Mouse (Mus musculus) hindbrain, embryonic 14.5 days (tissue): ENCODE measurements around the gene Slc26a10. TPM values are rescaled to one million over a fixed set of nuclear protein-coding genes. Genes with fewer than 3 reads are reported as not detected.

Experiments used
- ATAC-seq: fragments of 200-750 bp; cut with Nextera tagmentation; 2 replicates; pipeline ENCODE4 v1.8.0; 2017; ENCODE audit warnings: moderate number of reproducible peaks, mild to moderate bottlenecking, moderate TSS enrichment, moderate library complexity; ENCODE audit not compliant: low FRiP score
- DNase-seq: peaks from one replicate; pipeline ENCODE4 v3.0.0-alpha.2; 2015; ENCODE audit warnings: low spot score
- H3K27ac ChIP-seq: fragments of 300-500 bp; sonication (generic); 2 replicates; pipeline ENCODE4 v1.5.1; 2014; ENCODE audit warnings: mild to moderate bottlenecking, moderate library complexity
- H3K27me3 ChIP-seq: fragments of 300-500 bp; sonication (generic); 2 replicates; pipeline ENCODE4 v1.6.1; 2014; ENCODE audit warnings: mild to moderate bottlenecking, low read length, mixed read lengths; ENCODE audit not compliant: control insufficient read depth, insufficient read depth
- H3K36me3 ChIP-seq: fragments of 300-500 bp; sonication (generic); replicated peaks from 2 replicates; pipeline ENCODE4 v1.6.1; 2014; ENCODE audit not compliant: control insufficient read depth, insufficient read depth
- H3K4me1 ChIP-seq: fragments of 300-500 bp; sonication (generic); replicated peaks from 2 replicates; pipeline ENCODE4 v1.6.1; 2014; ENCODE audit warnings: antibody characterized with exemption, low read length, mixed read lengths; ENCODE audit not compliant: control insufficient read depth, insufficient read depth
- H3K4me2 ChIP-seq: fragments of 300-500 bp; sonication (generic); replicated peaks from 2 replicates; pipeline ENCODE4 v1.6.1; 2014; ENCODE audit warnings: mild to moderate bottlenecking, moderate library complexity
- H3K4me3 ChIP-seq: fragments of 300-500 bp; sonication (generic); replicated peaks from 2 replicates; pipeline ENCODE4 v1.5.1; 2014; ENCODE audit warnings: mild to moderate bottlenecking, low read length
- H3K9ac ChIP-seq: fragments of 300-500 bp; sonication (generic); 2 replicates; pipeline ENCODE4 v1.6.1; 2014
- H3K9me3 ChIP-seq: fragments of 300-500 bp; sonication (generic); 2 replicates; pipeline ENCODE4 v1.6.1; 2016; ENCODE audit warnings: low read length; ENCODE audit not compliant: control insufficient read depth
- WGBS: fragments of 180-500 bp; shearing (Covaris S2); extraction: QIAGEN DNeasy Blood & Tissue Kit; methylation state at CpG from one replicate; pipeline ENCODE4 v1.1.7; 2014; 5-methylcytosine and 5-hydroxymethylcytosine counted together
- polyA plus RNA-seq: library from polyadenylated mRNA; unstranded; fragments of >200 nt; fragmentation: Nextera tagmentation; extraction: Ambion mirVana; gene quantifications from 2 replicates; pipeline ENCODE4 v1.2.1, GENCODE M21; 2014

Slc26a10 gene
- polyA plus RNA-seq, 1 experiment from 2014 or later: 0.94 TPM

DNA sequence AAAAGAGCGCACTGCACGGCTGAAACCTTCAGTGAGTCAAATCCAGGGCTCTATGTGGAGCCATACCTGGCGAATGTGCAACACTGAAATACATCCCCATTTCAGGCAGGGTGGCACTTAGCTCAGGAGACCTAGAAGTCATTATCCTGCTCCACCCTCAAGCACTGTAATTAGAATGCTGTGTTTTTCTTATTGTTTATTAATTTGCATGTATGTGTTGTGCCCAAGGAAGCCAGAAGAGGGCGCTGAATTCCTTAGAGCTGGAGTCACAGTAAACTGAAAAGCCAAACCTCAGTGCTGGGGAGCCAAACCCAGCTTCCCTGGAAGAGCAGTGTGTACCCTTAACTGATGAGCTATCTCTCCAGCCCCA is 57.0 kb downstream of the Slc26a10 start:
- 10% methylated on average over 4 of the region's 4 CpGs for WGBS
- peak overlapping the region; percentile 60 for H3K4me3 ChIP-seq
- peak overlapping the region; percentile 49 for H3K9ac ChIP-seq
- ATAC-seq (0 out of 2 replicates have a peak, but pooled peaks have one; percentile 4), DNase-seq (peak; percentile 84)
- H3K27me3 ChIP-seq: no peaks in the 10 kb centered on the region
- peaks cover 24% of the 10 kb centered on the region for H3K4me1 ChIP-seq
- H3K36me3 ChIP-seq: peaks cover 9% of the 10 kb centered on the region
- peak overlapping the region; percentile 54 for H3K4me2 ChIP-seq
- peak overlapping the region; percentile 96 for H3K27ac ChIP-seq
- no peaks in the 10 kb centered on the region for H3K9me3 ChIP-seq

GRCm38 (mm10) chr10:127122784-127123435 is 57.5 kb downstream of the Slc26a10 start:
- Histone ChIP-seq H3K36me3 (peaks cover 14% of the 10 kb centered on the region), H3K4me3 (peak overlapping the region; percentile 60), H3K27me3 (no peaks in the 10 kb centered on the region), H3K4me1 (peaks cover 24% of the 10 kb centered on the region), H3K4me2 (peak overlapping the region; percentile 54), H3K9ac (peak overlapping the region; percentile 49), H3K9me3 (no peaks in the 10 kb centered on the region), H3K27ac (peak overlapping the region; percentile 96)
- DNase-seq (peak; percentile 71), ATAC-seq (peak; percentile 41)
- 12% methylated on average over 13 of the region's 13 CpGs for WGBS

GRCm38 (mm10) chr10:127122018-127122417 is 58.4 kb downstream of the Slc26a10 start:
- Histone ChIP-seq H3K9ac (peak overlapping the region; percentile 49), H3K4me1 (peaks cover 24% of the 10 kb centered on the region), H3K9me3 (no peaks in the 10 kb centered on the region), H3K27me3 (no peaks in the 10 kb centered on the region), H3K27ac (peak overlapping the region; percentile 96), H3K4me3 (peak overlapping the region; percentile 60), H3K36me3 (peaks cover 23% of the 10 kb centered on the region), H3K4me2 (peak overlapping the region; percentile 54)
- ATAC-seq (no peak), DNase-seq (no peak)
- WGBS: 79% methylated on average over 3 of the region's 3 CpGs

Other genes with a start within 250 kb of the Slc26a10 start
- gene Ctdsp2, start 201.9 kb downstream of the Slc26a10 start, polyA plus RNA-seq: 22.9 and 25.0 TPM in 2 replicates
- gene Avil, start 179.9 kb downstream of the Slc26a10 start, polyA plus RNA-seq: 0.60 and 2.5 TPM in 2 replicates
- 59.1 and 65.0 TPM in 2 replicates for gene Tsfm, start 149.8 kb downstream of the Slc26a10 start, polyA plus RNA-seq
- gene Mettl1, start 139.2 kb downstream of the Slc26a10 start, polyA plus RNA-seq: 19.5 and 22.1 TPM in 2 replicates
- gene Eef1akmt3, start 139.1 kb downstream of the Slc26a10 start, polyA plus RNA-seq: 0.13 and 0.25 TPM in 2 replicates
- 0.08 TPM in 1 of 2 replicates, not detected in the other for gene Cyp27b1, start 132.4 kb downstream of the Slc26a10 start, polyA plus RNA-seq
- 12.0 and 12.9 TPM in 2 replicates for gene March9, start 120.5 kb downstream of the Slc26a10 start, polyA plus RNA-seq
- gene Cdk4, start 117.1 kb downstream of the Slc26a10 start, polyA plus RNA-seq: 764 and 784 TPM in 2 replicates
- 54.4 and 83.3 TPM in 2 replicates for gene Tspan31, start 110.4 kb downstream of the Slc26a10 start, polyA plus RNA-seq
- gene Agap2, start 105.4 kb downstream of the Slc26a10 start, polyA plus RNA-seq: 6.7 and 8.2 TPM in 2 replicates
- gene Os9, start 59.5 kb downstream of the Slc26a10 start, polyA plus RNA-seq: 78.1 and 83.0 TPM in 2 replicates
- 73.7 and 79.1 TPM in 2 replicates for gene B4galnt1, start 15.4 kb downstream of the Slc26a10 start, polyA plus RNA-seq
- 23.5 and 25.5 TPM in 2 replicates for gene Arhgef25, start 9.4 kb upstream of the Slc26a10 start, polyA plus RNA-seq
- gene Dtx3, start 15.1 kb upstream of the Slc26a10 start, polyA plus RNA-seq: 223 and 231 TPM in 2 replicates
- 16.8 and 17.1 TPM in 2 replicates for gene Pip4k2c, start 30.9 kb upstream of the Slc26a10 start, polyA plus RNA-seq
- 118 and 129 TPM in 2 replicates for gene Kif5a, start 82.7 kb upstream of the Slc26a10 start, polyA plus RNA-seq
- 281 and 296 TPM in 2 replicates for gene Dctn2, start 85.7 kb upstream of the Slc26a10 start, polyA plus RNA-seq
- gene Mbd6, start 108.4 kb upstream of the Slc26a10 start, polyA plus RNA-seq: 16.2 and 20.0 TPM in 2 replicates
- gene Mars, start 131.1 kb upstream of the Slc26a10 start, polyA plus RNA-seq: 113 and 124 TPM in 2 replicates
- gene Arhgap9, start 141.3 kb upstream of the Slc26a10 start, polyA plus RNA-seq: 0.88 and 1.1 TPM in 2 replicates
- 1.3 and 1.6 TPM in 2 replicates for gene Gli1, start 161.3 kb upstream of the Slc26a10 start, polyA plus RNA-seq
- 0.04 TPM in 1 of 2 replicates, not detected in the other for gene Inhbe, start 173.8 kb upstream of the Slc26a10 start, polyA plus RNA-seq
- gene Inhbc, start 189.8 kb upstream of the Slc26a10 start, polyA plus RNA-seq: not detected in 2 replicates
- gene R3hdm2, start 199.7 kb upstream of the Slc26a10 start, polyA plus RNA-seq: 32.3 and 37.8 TPM in 2 replicates